Mouse (Mus musculus) brain, embryonic 14.5 days (tissue): Measurements from ENCODE around the gene Degs2.

Experiments
- CTCF ChIP-seq: fragments of 200-500 bp; IDR thresholded peaks from 2 replicates; pipeline ENCODE4 v1.5.1; 2012; ENCODE audit warnings: inconsistent platforms, mild to moderate bottlenecking, moderate library complexity, borderline replicate concordance; ENCODE audit not compliant: insufficient read depth, insufficient read length; ENCODE audit errors: extremely low read depth
- POLR2A ChIP-seq: fragments of 200-500 bp; IDR thresholded peaks from 2 replicates; pipeline ENCODE4 v1.6.1; 2012; ENCODE audit warnings: mild to moderate bottlenecking, inconsistent platforms, borderline replicate concordance; ENCODE audit not compliant: poor library complexity, insufficient read depth, insufficient read length, severe bottlenecking; ENCODE audit errors: extremely low read depth

DNA sequence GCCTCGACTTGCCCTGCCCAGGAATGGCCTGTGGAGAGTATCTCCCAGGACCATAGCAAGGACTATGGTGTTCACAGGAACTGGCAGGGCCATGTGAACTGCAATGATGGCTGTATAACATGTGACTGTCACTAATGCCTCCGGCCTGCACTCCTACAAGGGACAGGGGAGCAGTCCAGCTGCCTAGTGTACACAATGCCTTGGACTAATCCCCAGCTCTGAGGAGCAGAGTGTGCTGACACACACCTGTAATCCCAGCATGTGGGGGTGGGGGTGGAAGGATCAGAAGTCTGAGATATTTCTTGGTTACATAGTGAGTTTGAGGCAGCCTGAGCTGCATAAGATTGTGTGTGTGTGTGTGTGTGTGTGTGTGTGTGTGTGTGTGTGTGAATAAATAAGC is 8.5 kb downstream of the Degs2 start:
- TF ChIP-seq CTCF = no peak
- no peak for TF ChIP-seq POLR2A
